Mouse (Mus musculus) left cerebral cortex, adult 2 months (tissue): ENCODE measurements around the gene Wwox. TPM values are rescaled to one million over a fixed set of nuclear protein-coding genes. Genes with fewer than 3 reads are reported as not detected.

Source experiments
- DNase-seq, 2 experiments: peaks; one replicate each; pipeline ENCODE4 v3.0.0; 2021 to 2022; ENCODE audit warnings: low spot score in 2 of 2, mixed read lengths in 1 of 2; ENCODE audit errors: extremely low spot score in 1 of 2
- H3K27ac ChIP-seq: fragments of 200-600 bp; 2 replicates; pipeline ENCODE4 v1.8.1; 2022
- H3K4me3 ChIP-seq: fragments of 200-600 bp; 2 replicates; pipeline ENCODE4 v1.8.1; 2022
- CTCF ChIP-seq: fragments of 200-600 bp; IDR thresholded peaks from 2 replicates; pipeline ENCODE4 v1.8.1; 2022; ENCODE audit warnings: antibody characterized with exemption, mild to moderate bottlenecking, moderate library complexity
- intact Hi-C: fragments of 180-260 bp; cut with DNase I; formaldehyde crosslinking; loops from one replicate; pipeline ENCODE4 v1.15.1; 2025
- total RNA-seq, 2 experiments: library from RNA; stranded (reverse); gene quantifications; 2 replicates each; pipeline ENCODE4 v1.2.3; 2021

Gene Wwox
- total RNA-seq, 2 experiments from 2014 or later, result 16.7 to 17.6 TPM

DNA sequence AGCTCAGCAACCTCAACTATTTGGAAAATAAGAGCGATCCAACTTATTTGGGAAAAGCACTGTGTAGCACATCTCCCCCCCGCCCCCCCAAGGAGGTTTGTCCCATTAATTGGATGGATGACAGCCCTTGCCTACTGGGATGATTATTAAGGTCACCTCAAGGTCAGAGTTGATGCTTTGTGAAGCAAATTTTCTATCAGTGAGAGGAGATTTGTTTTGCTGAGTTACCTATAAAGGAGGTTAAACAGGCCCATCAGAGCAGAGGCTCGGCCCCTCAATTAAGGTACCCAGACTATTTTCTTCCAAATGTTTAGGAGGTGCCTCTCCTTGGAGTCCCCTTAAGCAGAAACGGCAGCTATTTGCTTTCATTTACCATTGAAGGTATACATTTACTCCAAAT lies 247.0 kb downstream of the Wwox start:
- DNase-seq, result no peak
- Histone ChIP-seq H3K4me3 (no peak overlapping the region), H3K27ac (no peak overlapping the region)
- TF ChIP-seq CTCF, result no peak
- intact Hi-C loops, result no loop called here

DNA sequence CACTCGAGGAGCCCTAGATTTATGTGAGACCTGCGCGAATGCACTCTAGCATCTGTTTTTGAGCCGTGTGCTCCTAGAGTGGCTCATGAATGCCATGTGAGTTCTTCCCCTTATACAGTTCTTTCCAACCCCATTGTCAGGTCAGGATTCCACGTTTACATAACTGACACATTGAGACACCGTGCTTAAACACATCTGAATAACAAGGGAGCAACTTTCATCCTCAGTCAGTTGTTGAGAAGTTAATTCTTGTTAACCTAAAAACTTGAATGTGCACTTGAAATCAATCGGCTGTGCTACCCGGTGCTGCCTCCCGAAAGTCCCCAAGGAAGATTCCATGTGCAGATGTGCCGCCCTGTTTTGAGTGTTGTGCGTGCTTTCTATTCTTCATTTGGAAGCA lies 249.3 kb downstream of the Wwox start:
- intact Hi-C loops, result no loop called here
- no peak for TF ChIP-seq CTCF
- H3K27ac ChIP-seq, result no peak overlapping the region
- no peak for DNase-seq
- H3K4me3 ChIP-seq, result no peak overlapping the region

GRCm38 (mm10) chr8:114694566-114695198 lies 255.2 kb downstream of the Wwox start:
- no peak overlapping the region for H3K27ac ChIP-seq
- intact Hi-C loops, result no loop called here
- DNase-seq, result no peak
- H3K4me3 ChIP-seq, result no peak overlapping the region
- TF ChIP-seq CTCF, result no peak

DNA sequence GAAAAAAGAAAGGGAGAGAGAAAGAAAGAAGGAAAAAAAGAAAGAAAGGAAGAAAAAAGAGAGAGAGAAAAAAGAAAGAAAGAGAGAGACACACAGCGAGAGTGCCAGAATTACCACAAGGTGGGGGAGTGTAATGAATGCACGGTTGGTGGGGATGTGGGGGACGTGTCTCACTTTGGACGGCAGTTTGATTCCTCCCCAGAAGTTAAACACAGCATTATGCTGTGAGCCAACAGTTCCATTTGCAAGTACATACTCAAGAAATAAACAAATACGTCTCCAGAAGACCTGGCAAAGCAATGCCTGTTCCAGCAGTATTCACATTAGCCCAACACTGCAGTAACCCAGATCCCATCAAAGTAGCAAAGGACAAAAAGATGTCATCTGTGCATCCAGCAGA lies 264.1 kb downstream of the Wwox start:
- no peak for DNase-seq
- intact Hi-C loops, result no loop called here
- TF ChIP-seq CTCF, result no peak

GRCm38 (mm10) chr8:114707538-114708138 lies 268.2 kb downstream of the Wwox start:
- no peak overlapping the region for H3K27ac ChIP-seq
- H3K4me3 ChIP-seq, result no peak overlapping the region
- no peak for DNase-seq
- TF ChIP-seq CTCF, result no peak
- intact Hi-C loops, result no loop called here

More for the DNA sequence above, 264.1 kb downstream of the Wwox start:
- no peak overlapping the region for H3K27ac ChIP-seq
- no peak overlapping the region for H3K4me3 ChIP-seq

DNA sequence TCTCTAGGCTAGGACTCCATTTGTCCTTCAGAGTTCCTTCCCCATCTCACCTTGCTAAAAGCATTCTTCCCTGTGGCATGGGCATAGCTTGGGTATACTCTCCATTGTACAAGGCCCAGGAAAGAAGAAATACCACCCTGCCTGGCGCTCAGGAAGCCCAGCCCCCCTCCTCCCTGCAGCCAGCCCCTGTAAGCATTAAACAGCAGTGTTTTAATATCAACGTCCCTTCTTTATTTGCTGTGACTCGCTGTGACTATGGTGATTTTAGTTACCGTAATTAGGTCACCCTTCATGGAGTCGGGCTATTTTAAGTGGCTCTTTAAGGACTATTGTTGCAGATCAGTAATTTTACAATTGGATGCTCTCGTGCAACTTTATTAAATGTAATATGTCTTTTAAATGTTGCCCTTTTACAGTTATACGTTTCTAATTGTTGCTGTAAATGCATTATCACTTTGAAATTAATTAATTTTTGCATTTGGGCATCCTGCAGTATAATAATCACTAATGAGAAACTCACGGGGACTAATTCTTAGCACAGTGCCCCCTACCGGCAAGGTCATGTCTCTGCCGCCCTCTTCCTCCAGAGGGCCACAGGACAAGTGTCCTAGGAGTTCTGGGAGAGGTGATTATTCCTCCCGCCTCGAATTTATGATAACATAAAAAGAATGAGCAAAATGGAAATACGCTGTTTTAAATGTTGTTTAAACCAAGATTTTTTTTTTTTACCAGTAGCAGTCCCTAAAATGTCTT lies 276.0 kb downstream of the Wwox start:
- no peak for DNase-seq
- Histone ChIP-seq H3K27ac (no peak overlapping the region), H3K4me3 (no peak overlapping the region)
- intact Hi-C loops, result loop anchor here (5.0 kb wide), 1 partner anchor 173 kb away; no protein-coding TSS in a partner anchor
- TF ChIP-seq CTCF, result peak; percentile 67

GRCm38 (mm10) chr8:114716546-114717255 lies 277.2 kb downstream of the Wwox start:
- DNase-seq, result no peak
- intact Hi-C loops, result loop anchor here (5.0 kb wide), 1 partner anchor 174 kb away; no protein-coding TSS in a partner anchor
- Histone ChIP-seq H3K4me3 (no peak overlapping the region), H3K27ac (no peak overlapping the region)
- no peak for TF ChIP-seq CTCF

DNA sequence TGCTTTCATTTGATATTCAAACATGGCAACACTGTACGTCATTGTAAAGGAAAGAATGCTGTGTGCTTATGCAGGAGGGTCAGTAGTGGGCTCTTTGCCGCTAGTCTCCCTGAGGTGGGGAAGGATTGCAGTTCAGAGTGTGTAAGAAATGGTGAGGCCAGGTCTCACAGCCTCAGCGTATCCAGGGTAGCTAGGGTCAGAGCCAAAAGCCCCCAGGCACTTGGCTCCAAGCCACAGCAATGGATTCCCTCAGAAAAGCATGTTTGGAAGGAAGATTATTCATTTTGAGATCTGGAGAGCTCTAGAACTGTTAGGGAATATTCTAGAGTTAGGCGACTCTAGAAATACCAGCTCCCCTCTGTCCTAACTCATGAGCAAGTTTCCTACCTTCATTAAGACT lies 279.4 kb downstream of the Wwox start:
- H3K4me3 ChIP-seq, result no peak overlapping the region
- no peak for TF ChIP-seq CTCF
- H3K27ac ChIP-seq, result no peak overlapping the region
- DNase-seq, result no peak
- intact Hi-C loops, result loop anchor here (5.0 kb wide), 1 partner anchor 177 kb away; no protein-coding TSS in a partner anchor

DNA sequence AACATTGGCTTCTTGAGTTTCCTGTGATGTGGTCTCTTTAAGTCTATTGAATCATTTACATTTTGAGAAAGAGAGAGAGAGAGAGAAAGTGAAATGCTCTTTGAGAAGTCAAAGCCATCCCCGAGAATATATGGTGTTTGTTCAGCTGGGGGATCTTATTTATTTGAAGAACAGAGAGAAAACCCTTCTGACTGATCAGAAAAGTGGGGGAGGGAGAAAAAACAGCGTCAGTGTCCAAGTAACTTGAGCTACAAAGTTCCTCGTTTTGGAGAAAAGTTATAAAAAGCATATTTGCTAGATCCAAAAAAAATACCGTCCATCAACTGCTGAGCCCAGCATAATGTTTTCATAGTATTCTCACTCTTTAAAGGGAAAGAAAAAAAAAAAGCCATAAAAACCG lies 283.2 kb downstream of the Wwox start:
- intact Hi-C loops, result no loop called here
- no peak for DNase-seq
- TF ChIP-seq CTCF, result no peak

GRCm38 (mm10) chr8:114731260-114732140 lies 292.0 kb downstream of the Wwox start:
- TF ChIP-seq CTCF, result no peak
- intact Hi-C loops, result no loop called here
- H3K4me3 ChIP-seq, result no peak overlapping the region
- no peak overlapping the region for H3K27ac ChIP-seq
- no peak for DNase-seq

More for the DNA sequence above, 283.2 kb downstream of the Wwox start:
- Histone ChIP-seq H3K4me3 (no peak overlapping the region), H3K27ac (no peak overlapping the region)

DNA sequence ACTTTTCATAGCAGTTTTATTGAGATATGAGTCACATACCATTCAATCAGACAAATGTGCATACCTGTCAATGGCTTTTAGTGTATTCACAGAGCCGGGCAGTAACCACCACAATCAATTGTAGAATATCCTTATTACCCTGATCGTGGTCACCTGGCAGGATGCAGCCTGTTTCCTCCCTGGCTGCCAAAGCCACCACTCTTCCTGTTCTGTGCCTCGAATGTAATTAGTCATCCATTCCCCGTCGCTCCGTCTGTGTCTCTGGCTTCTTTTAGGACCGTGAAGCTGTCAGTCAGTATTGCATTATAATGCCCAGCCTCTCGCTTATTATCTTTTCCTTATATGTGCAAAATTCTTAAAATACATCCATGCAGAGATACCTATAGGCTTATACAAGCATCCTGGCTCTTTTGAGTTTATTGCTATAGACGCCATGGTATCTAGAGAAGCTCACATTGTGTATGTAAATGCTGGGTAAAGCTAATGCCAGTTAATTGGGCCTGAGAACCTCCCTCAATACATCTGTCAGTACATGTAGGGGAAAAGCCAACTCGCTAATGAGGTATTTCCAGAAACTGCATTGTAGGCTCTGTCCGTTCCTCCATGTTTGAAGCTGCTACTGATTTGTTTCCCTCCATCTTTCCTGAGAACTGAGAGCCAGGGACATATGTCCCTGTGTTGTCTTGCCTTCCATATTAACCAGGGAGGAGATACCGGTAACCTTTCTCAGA lies 303.9 kb downstream of the Wwox start:
- intact Hi-C loops, result no loop called here

More for the DNA sequence above, 303.9 kb downstream of the Wwox start:
- no peak overlapping the region for H3K4me3 ChIP-seq
- DNase-seq, result no peak
- H3K27ac ChIP-seq, result no peak overlapping the region
- no peak for TF ChIP-seq CTCF
